In the genomic region with DNA sequence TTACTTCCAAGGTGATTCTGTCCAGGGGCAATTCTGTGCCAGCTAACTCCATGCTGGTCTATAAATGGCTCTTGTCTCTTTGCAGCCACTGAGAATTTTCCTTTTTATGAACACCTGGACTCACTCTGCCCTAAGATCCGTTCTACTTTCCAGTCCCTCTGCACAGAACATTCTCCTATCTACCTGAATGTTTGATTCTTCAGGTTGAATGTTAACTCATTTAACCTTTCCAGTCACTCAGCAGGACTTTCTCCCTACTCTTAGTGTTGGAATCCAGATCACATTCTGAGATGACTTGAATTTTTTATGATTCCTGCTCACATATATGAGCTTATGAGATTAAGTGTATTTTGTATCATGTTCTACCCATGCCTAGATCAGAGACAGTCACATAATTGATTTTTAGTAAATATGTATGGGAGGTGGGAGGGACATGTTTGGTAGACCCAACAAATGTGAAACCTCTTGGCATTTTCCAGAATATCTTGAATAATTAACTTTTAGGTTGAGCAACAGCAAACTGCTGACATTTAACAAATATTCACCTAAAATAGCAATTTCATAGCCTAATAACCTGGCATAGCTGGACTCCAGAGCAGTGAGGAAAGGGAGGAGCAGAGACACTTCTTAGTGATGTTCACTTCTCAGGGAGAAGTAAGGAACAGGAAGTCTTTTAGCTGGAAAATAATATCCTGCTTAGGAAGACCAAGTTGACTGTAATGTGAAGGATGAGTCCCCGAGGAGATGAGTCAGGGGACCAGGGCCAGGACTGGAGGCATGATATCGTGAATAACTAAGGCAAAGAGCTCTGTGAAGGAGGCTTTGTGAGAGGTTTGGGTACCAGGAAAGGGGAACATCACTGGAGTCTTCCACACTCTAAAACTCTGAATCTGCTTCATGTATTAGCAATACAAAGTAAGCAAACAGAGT, we compare ENCODE assay signal across 17 mouse cellular contexts. TPM values are rescaled to one million over a fixed set of nuclear protein-coding genes. Genes with fewer than 3 reads are reported as not detected.
DNase-seq lines count a peak whose midpoint lies in the region; ATAC-seq lines count a peak whose summit lies in the region.
"Had no signal": no experiment of that assay in that cellular context is flagged by ENCODE, and none has a peak within 500 bp of the region (broad histone marks: within the 10 kb centered on the region; RNA-seq: fewer than 3 reads in every experiment).

No protein-coding gene starts in this region.

- no peak for ATAC-seq in erythroblast, adult 5-6 weeks (replicated peaks; ENCODE audit: low FRiP score, poor library complexity, severe bottlenecking)
- ATAC-seq: activated CD4-positive, CD25-positive, alpha-beta regulatory T cell, adult 4 months; midbrain, embryonic 15.5 days had no signal

- DNase-seq in kidney, adult 11 months: peak; percentile 16
- no peak for DNase-seq in kidney, postnatal 4 days
- peak; percentile 51 for DNase-seq in MN1 (ENCODE audit: low spot score)
- peak; percentile 14 for DNase-seq in adrenal gland, postnatal 10 days
- peak; percentile 21 for DNase-seq in kidney, postnatal 14 days
- DNase-seq in ovary, postnatal 36 days (ENCODE audit: low spot score): no peak
- DNase-seq: cerebellum, adult 18-20 months; cerebellum, postnatal 36 days; lung, adult 2 months; thymus, adult 2 months had no signal

RNA-seq across cellular contexts. Expression of gene Meiob, which starts 17.5 kb away (rescaled TPM):
- total RNA-seq in adrenal gland, postnatal 10 days (2021): under 1 TPM; 0.48 to 0.75 TPM
- not detected in 2 replicates for total RNA-seq in erythroblast, adult 5-6 weeks (2015; ENCODE audit: low replicate concordance)
- not detected in 2 replicates for total RNA-seq in erythroblast, adult 5-6 weeks (2017; ENCODE audit: low replicate concordance)
- total RNA-seq: gastrocnemius, adult 8-10 months; left cerebral cortex, adult 18-20 months; left cerebral cortex, postnatal 36 days had no signal

RNA-seq across cellular contexts. Expression of gene Hagh, which starts 18.3 kb away (rescaled TPM):
- 100 to 1,000 TPM; 132 to 147 TPM for total RNA-seq in adrenal gland, postnatal 10 days (2021)
- total RNA-seq in erythroblast, adult 5-6 weeks (2015; ENCODE audit: low replicate concordance): 191 and 222 TPM in 2 replicates
- 223 and 230 TPM in 2 replicates for total RNA-seq in erythroblast, adult 5-6 weeks (2017; ENCODE audit: low replicate concordance)

RNA-seq across cellular contexts. Expression of gene Fahd1, which starts 28.5 kb away (rescaled TPM):
- total RNA-seq in adrenal gland, postnatal 10 days (2021): 10 to 100 TPM; 43.4 to 52.2 TPM
- total RNA-seq in erythroblast, adult 5-6 weeks (2015; ENCODE audit: low replicate concordance): 58.0 and 66.9 TPM in 2 replicates
- 71.4 and 87.7 TPM in 2 replicates for total RNA-seq in erythroblast, adult 5-6 weeks (2017; ENCODE audit: low replicate concordance)

RNA-seq across cellular contexts. Expression of gene Igfals, which starts 44.2 kb away (rescaled TPM):
- 10 to 100 TPM in 1 of 2 experiments, 1 to 10 TPM in 1; 9.1 to 17.1 TPM for total RNA-seq in adrenal gland, postnatal 10 days (2021)
- not detected in 2 replicates for total RNA-seq in erythroblast, adult 5-6 weeks (2015; ENCODE audit: low replicate concordance)
- total RNA-seq in erythroblast, adult 5-6 weeks (2017; ENCODE audit: low replicate concordance): 0.17 TPM in 1 of 2 replicates, not detected in the other
- total RNA-seq: left cerebral cortex, adult 18-20 months; left cerebral cortex, postnatal 36 days; megakaryocyte-erythroid progenitor cell, adult 5-6 weeks had no signal

Comparison
In these comparisons a context has a peak if more than half of its experiments do, and no peak if none do; other contexts are left out.
1. DNase-seq: peak in kidney, adult 11 months (single experiment), MN1 (single experiment), adrenal gland, postnatal 10 days (single experiment) and kidney, postnatal 14 days (single experiment); none in kidney, postnatal 4 days (0 of 2) and ovary, postnatal 36 days (single experiment).